Mouse (Mus musculus) layer of hippocampus, adult 2 months (tissue): Measurements from ENCODE around the gene Umad1. TPM values are rescaled to one million over a fixed set of nuclear protein-coding genes. Genes with fewer than 3 reads are reported as not detected.

ENCODE experiments used
- DNase-seq, 2 experiments: peaks; one replicate each; pipeline ENCODE4 v3.0.0; 2022; ENCODE audit warnings: low spot score in 2 of 2
- H3K27ac ChIP-seq: fragments of 200-600 bp; 2 replicates; pipeline ENCODE4 v1.8.1; 2022
- H3K4me3 ChIP-seq: fragments of 200-600 bp; 2 replicates; pipeline ENCODE4 v1.8.1; 2022; ENCODE audit warnings: mild to moderate bottlenecking
- CTCF ChIP-seq: fragments of 200-600 bp; conservative IDR thresholded peaks from 2 replicates; pipeline ENCODE4 v1.8.1; 2022; ENCODE audit warnings: antibody characterized with exemption, mild to moderate bottlenecking, moderate library complexity
- total RNA-seq, 2 experiments: library from RNA; stranded (reverse); gene quantifications; 2 replicates each; pipeline ENCODE4 v1.2.3; 2021

Umad1 gene
- total RNA-seq, 2 experiments from 2014 or later, result 34.6 to 39.0 TPM

- no peak for TF ChIP-seq CTCF
- Histone ChIP-seq H3K4me3 (peak overlapping the region; percentile 25; the same call in 1 of the 2 replicates), H3K27ac (0 out of 2 replicates have a peak overlapping the region, but pooled peaks have one; percentile 1)
- DNase-seq, result no peak
Observed at GRCm38 (mm10) chr6:8336487-8337390, 77.7 kb downstream of the Umad1 start.

GRCm38 (mm10) chr6:8339453-8339852, 80.4 kb downstream of the Umad1 start:
- no peak overlapping the region for H3K27ac ChIP-seq
- no peak for TF ChIP-seq CTCF
- H3K4me3 ChIP-seq, result no peak overlapping the region
- DNase-seq, result no peak

- Histone ChIP-seq H3K27ac (no peak overlapping the region), H3K4me3 (no peak overlapping the region)
- no peak for DNase-seq
- no peak for TF ChIP-seq CTCF
Observed at GRCm38 (mm10) chr6:8343271-8343670, 84.2 kb downstream of the Umad1 start.

- TF ChIP-seq CTCF, result no peak
- DNase-seq, result peak; percentile 30
- no peak overlapping the region for H3K4me3 ChIP-seq
- no peak overlapping the region for H3K27ac ChIP-seq
Observed at GRCm38 (mm10) chr6:8345219-8345856, 86.2 kb downstream of the Umad1 start.

GRCm38 (mm10) chr6:8347154-8347553, 88.1 kb downstream of the Umad1 start:
- Histone ChIP-seq H3K27ac (no peak overlapping the region), H3K4me3 (no peak overlapping the region)
- no peak for DNase-seq
- TF ChIP-seq CTCF, result no peak

- TF ChIP-seq CTCF, result no peak
- Histone ChIP-seq H3K4me3 (no peak overlapping the region), H3K27ac (no peak overlapping the region)
- DNase-seq, result no peak
Observed at GRCm38 (mm10) chr6:8348344-8348743, 89.3 kb downstream of the Umad1 start.

GRCm38 (mm10) chr6:8349060-8349670, 90.1 kb downstream of the Umad1 start:
- no peak overlapping the region for H3K27ac ChIP-seq
- H3K4me3 ChIP-seq, result no peak overlapping the region
- no peak for TF ChIP-seq CTCF
- DNase-seq, result no peak

- Histone ChIP-seq H3K4me3 (no peak overlapping the region), H3K27ac (no peak overlapping the region)
- TF ChIP-seq CTCF, result no peak
- no peak for DNase-seq
Observed at GRCm38 (mm10) chr6:8351507-8351906, 92.4 kb downstream of the Umad1 start.

GRCm38 (mm10) chr6:8352533-8353168, 93.6 kb downstream of the Umad1 start:
- DNase-seq, result no peak
- TF ChIP-seq CTCF, result no peak
- peak overlapping the region; percentile 27; the same call in 1 of the 2 replicates for H3K4me3 ChIP-seq
- peak overlapping the region; percentile 44 for H3K27ac ChIP-seq

- no peak for TF ChIP-seq CTCF
- DNase-seq, result no peak
- H3K4me3 ChIP-seq, result no peak overlapping the region
- H3K27ac ChIP-seq, result 0 out of 2 replicates have a peak overlapping the region, but pooled peaks have one; percentile 44
Observed at GRCm38 (mm10) chr6:8353461-8353860, 94.4 kb downstream of the Umad1 start.

- no peak for DNase-seq
- no peak for TF ChIP-seq CTCF
- H3K27ac ChIP-seq, result no peak overlapping the region
- no peak overlapping the region for H3K4me3 ChIP-seq
Observed at GRCm38 (mm10) chr6:8354846-8355245, 95.8 kb downstream of the Umad1 start.

GRCm38 (mm10) chr6:8358232-8358631, 99.1 kb downstream of the Umad1 start:
- no peak for TF ChIP-seq CTCF
- H3K27ac ChIP-seq, result no peak overlapping the region
- no peak overlapping the region for H3K4me3 ChIP-seq
- DNase-seq, result no peak

- H3K4me3 ChIP-seq, result no peak overlapping the region
- DNase-seq, result no peak
- H3K27ac ChIP-seq, result no peak overlapping the region
- TF ChIP-seq CTCF, result no peak
Observed at GRCm38 (mm10) chr6:8358782-8359181, 99.7 kb downstream of the Umad1 start.
